Mouse (Mus musculus) intestine, embryonic 15.5 days (tissue): ENCODE results near the gene Zmynd10. TPM values are rescaled to one million over a fixed set of nuclear protein-coding genes. Genes with fewer than 3 reads are reported as not detected.

Source experiments
- ATAC-seq: fragments of 200-750 bp; cut with Nextera tagmentation; 2 replicates; pipeline ENCODE4 v1.8.0; 2017; ENCODE audit warnings: moderate TSS enrichment, moderate library complexity
- H3K27ac ChIP-seq: fragments of 300-500 bp; sonication (generic); 2 replicates; pipeline ENCODE4 v1.5.1; 2015; ENCODE audit warnings: mild to moderate bottlenecking, inconsistent platforms
- H3K27me3 ChIP-seq: fragments of 300-500 bp; sonication (generic); replicated peaks from 2 replicates; pipeline ENCODE4 v1.6.1; 2015; ENCODE audit warnings: inconsistent platforms
- H3K36me3 ChIP-seq: fragments of 300-500 bp; sonication (generic); 2 replicates; pipeline ENCODE4 v1.6.1; 2015; ENCODE audit warnings: inconsistent platforms
- H3K4me1 ChIP-seq: fragments of 300-500 bp; sonication (generic); replicated peaks from 2 replicates; pipeline ENCODE4 v1.6.1; 2015; ENCODE audit warnings: inconsistent platforms
- H3K4me2 ChIP-seq: fragments of 300-500 bp; sonication (generic); replicated peaks from 2 replicates; pipeline ENCODE4 v1.6.1; 2015; ENCODE audit warnings: mild to moderate bottlenecking, inconsistent platforms
- H3K4me3 ChIP-seq: fragments of 300-500 bp; sonication (generic); replicated peaks from 2 replicates; pipeline ENCODE4 v1.5.1; 2015; ENCODE audit warnings: inconsistent platforms
- H3K9ac ChIP-seq: fragments of 300-500 bp; sonication (generic); 2 replicates; pipeline ENCODE4 v1.6.1; 2015; ENCODE audit warnings: inconsistent platforms
- H3K9me3 ChIP-seq: fragments of 300-500 bp; sonication (generic); 2 replicates; pipeline ENCODE4 v1.6.1; 2016; ENCODE audit warnings: inconsistent platforms
- WGBS: fragments of 180-500 bp; shearing (Covaris S2); methylation state at CpG from one replicate; pipeline ENCODE4 v1.1.7; 2015; 5-methylcytosine and 5-hydroxymethylcytosine counted together
- polyA plus RNA-seq: library from polyadenylated mRNA; unstranded; fragments of >200 nt; fragmentation: Nextera tagmentation; extraction: Ambion mirVana; gene quantifications from 2 replicates; pipeline ENCODE4 v1.2.1, GENCODE M21; 2015

Gene Zmynd10
- 0.67 and 0.68 TPM in 2 replicates for polyA plus RNA-seq

DNA sequence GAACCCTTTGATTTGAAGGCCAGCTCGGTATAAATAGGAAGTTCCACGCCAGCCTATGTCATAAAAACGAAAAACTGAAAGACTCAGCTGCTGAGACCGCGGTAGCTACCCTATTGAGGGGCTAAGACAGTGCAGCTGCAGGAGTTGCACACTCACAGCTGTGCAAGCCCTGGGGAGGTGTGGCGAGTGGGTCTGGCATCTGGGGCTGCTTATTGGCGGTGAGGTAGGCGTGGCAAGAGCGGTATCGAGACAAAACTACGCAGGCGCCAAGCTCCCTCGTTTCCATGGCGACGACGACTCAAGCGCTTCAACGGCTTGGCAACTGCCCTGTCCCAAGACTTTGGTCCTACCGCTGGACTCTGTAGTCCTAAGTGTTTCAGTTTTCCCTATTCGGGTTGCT is at the start of gene Zmynd10:
TSS of gene Zmynd10 (plus strand) at position 273 of the 400 bp plus-strand sequence.
- peaks cover 36% of the 10 kb centered on the region for H3K4me1 ChIP-seq
- peak within 1 kb of the TSS; percentile 53 for H3K4me2 ChIP-seq
- H3K9me3 ChIP-seq = no peaks in the 10 kb centered on the region
- peak within 1 kb of the TSS; percentile 16; the same call in 1 of the 2 replicates for H3K4me3 ChIP-seq
- H3K9ac ChIP-seq = no peak within 1 kb of the TSS
- no peak within 1 kb of the TSS; the same call in 1 of the 2 replicates for H3K27ac ChIP-seq
- peak; percentile 48 for ATAC-seq
- peaks cover 4% of the 10 kb centered on the region; the same call in 1 of the 2 replicates for H3K36me3 ChIP-seq
- H3K27me3 ChIP-seq = no peaks in the 10 kb centered on the region
- 2% methylated on average over 20 of the region's 20 CpGs for WGBS

DNA sequence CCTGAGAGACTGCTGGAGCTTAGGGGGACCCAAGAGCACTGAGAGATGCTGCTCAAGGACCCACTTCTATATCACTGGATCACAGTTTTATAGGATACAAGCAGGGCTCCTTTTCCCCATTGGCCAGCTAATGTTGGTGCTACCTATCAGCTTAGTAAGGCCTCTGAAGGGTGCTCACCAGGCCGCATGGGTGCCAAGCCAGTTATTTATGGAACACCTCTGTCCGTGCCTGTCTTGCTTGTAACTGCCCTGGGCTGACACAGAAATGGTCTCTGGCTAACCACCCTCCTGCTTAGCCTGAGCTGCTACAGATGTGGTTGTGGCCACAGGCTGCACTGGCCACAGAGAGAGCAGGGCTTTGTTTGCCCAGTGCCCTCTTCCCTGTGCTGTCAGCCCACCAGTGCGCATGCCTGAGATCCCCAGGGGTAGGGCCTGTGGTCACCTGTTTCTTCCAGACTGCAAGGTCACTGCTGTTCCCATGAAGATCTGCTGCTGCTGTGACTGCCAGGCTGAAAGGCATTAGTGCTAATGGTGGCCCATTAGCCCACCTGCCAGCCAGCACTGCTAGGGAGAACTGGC is 46.3 kb upstream of the Zmynd10 start:
- no peak for ATAC-seq
- Histone ChIP-seq H3K9me3 (no peaks in the 10 kb centered on the region), H3K9ac (no peak overlapping the region), H3K4me3 (no peak overlapping the region), H3K4me2 (no peak overlapping the region), H3K4me1 (no peaks in the 10 kb centered on the region), H3K27ac (no peak overlapping the region), H3K36me3 (no peaks in the 10 kb centered on the region), H3K27me3 (no peaks in the 10 kb centered on the region; the same call in 1 of the 2 replicates)
- 73% methylated on average over 3 of the region's 3 CpGs for WGBS

DNA sequence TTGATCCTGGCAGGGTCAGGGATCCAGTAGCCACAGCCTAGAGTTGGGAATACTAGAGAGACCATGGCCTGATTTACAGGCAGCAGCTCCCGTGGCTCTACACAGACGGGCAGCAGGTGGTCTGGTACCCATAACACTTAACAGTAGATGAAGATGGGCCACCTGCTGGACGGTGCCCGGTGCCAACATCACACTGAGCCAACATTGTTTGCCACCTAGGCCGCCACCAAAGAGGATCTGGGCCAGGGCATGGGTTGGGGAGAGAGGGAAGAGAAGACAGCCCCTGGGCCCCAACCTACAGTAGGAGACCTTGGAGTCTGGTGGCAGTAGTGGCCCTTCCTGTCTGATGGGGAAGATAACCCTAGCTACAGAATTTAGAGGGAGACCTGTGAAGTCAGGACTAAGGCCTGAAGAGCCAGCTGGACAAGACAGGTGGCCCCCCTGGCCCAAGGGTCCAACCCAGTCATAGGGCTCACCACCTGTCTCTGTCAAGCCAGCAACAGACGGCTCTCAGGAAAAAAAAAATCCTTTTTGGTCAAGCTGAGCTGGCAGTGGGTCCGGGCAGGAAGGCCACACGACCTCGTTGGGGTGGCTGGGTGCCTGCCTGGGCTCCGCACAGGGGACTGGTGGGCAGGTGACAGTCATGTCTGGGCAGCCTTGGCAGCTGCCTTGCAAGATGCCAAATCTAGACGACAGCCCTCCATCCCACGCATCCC is 44.8 kb upstream of the Zmynd10 start:
- no peaks in the 10 kb centered on the region for H3K4me1 ChIP-seq
- 82% methylated on average over 12 of the region's 12 CpGs for WGBS
- ATAC-seq = no peak

GRCm38 (mm10) chr9:107504662-107505537 is 42.2 kb upstream of the Zmynd10 start:
- H3K9ac ChIP-seq = no peak overlapping the region
- H3K27me3 ChIP-seq = peaks cover 3% of the 10 kb centered on the region; the same call in 1 of the 2 replicates
- H3K4me2 ChIP-seq = no peak overlapping the region
- no peaks in the 10 kb centered on the region for H3K36me3 ChIP-seq
- no peaks in the 10 kb centered on the region for H3K4me1 ChIP-seq
- no peak overlapping the region for H3K27ac ChIP-seq
- H3K4me3 ChIP-seq = no peak overlapping the region
- ATAC-seq = no peak
- WGBS = 82% methylated on average over 19 of the region's 19 CpGs
- no peaks in the 10 kb centered on the region for H3K9me3 ChIP-seq

More for the DNA sequence above, 44.8 kb upstream of the Zmynd10 start:
- H3K27me3 ChIP-seq = no peaks in the 10 kb centered on the region; the same call in 1 of the 2 replicates
- H3K36me3 ChIP-seq = no peaks in the 10 kb centered on the region
- H3K9ac ChIP-seq = no peak overlapping the region
- H3K27ac ChIP-seq = no peak overlapping the region
- H3K4me2 ChIP-seq = no peak overlapping the region
- no peak overlapping the region for H3K4me3 ChIP-seq
- H3K9me3 ChIP-seq = no peaks in the 10 kb centered on the region

DNA sequence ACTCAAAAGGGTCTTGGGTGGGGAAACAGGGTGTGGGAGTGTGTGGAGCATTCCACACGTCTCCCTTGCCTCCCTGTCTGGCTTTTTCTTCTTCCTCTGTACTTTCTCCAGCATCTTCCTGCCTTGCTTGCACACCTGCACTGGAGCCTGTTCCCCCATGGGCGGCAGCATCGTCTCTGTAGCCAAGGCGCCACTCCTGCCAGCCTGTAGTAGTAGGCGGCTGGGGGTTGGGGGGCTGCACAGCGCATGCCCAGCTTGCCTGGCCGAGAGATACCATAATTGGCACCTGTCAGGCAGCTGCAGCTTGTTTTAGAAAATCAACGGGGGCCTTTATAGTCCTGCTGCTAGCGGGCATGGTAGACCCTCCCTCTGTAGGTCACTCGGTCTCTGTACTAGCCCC is 38.8 kb upstream of the Zmynd10 start:
- WGBS = 51% methylated on average over 10 of the region's 10 CpGs
- H3K36me3 ChIP-seq = no peaks in the 10 kb centered on the region
- H3K9ac ChIP-seq = no peak overlapping the region
- no peak overlapping the region for H3K27ac ChIP-seq
- H3K4me2 ChIP-seq = no peak overlapping the region
- no peak overlapping the region for H3K4me3 ChIP-seq
- no peaks in the 10 kb centered on the region for H3K9me3 ChIP-seq
- H3K4me1 ChIP-seq = no peaks in the 10 kb centered on the region
- H3K27me3 ChIP-seq = 0 out of 2 replicates have a peak, but pooled peaks cover 3% of the 10 kb centered on the region
- no peak for ATAC-seq

DNA sequence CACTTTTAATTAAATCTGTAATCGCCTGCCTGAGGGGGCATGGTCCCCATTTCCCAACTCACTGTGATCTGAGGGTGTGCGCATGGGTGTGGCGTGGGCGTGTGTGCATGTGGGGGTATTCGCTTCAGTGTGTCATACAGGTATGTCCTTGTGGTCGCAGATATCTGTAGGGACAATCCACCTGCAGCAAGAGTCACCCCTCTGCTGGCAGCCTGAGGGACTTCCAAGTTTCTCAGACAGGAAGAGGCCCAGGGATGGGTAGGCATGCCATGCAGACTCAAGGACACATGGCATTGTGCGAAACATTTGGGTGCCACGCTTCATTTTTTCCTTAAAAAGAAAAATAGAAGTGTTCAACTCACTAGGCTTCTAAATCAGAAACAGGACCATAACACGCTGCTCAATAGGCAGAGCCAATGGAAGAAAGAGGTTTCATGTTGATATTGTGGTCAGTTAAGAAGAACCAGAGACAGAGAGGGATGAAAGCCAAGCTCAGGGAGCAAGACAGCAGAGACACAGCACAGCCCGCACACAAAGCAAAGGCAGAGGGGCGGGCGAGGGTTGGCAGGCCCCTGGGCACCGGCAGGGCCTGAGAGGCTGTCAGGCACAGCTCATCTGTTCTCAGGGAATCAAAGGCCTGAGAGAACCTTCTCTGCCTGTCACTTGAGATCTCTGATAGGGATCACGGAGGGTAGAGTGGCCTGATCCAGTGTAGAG is 36.6 kb upstream of the Zmynd10 start:
- Histone ChIP-seq H3K36me3 (no peaks in the 10 kb centered on the region), H3K27me3 (0 out of 2 replicates have a peak, but pooled peaks cover 3% of the 10 kb centered on the region), H3K4me1 (no peaks in the 10 kb centered on the region), H3K27ac (no peak overlapping the region), H3K4me2 (no peak overlapping the region), H3K9ac (no peak overlapping the region), H3K4me3 (no peak overlapping the region), H3K9me3 (no peaks in the 10 kb centered on the region)
- WGBS = 82% methylated on average over 14 of the region's 14 CpGs
- no peak for ATAC-seq

DNA sequence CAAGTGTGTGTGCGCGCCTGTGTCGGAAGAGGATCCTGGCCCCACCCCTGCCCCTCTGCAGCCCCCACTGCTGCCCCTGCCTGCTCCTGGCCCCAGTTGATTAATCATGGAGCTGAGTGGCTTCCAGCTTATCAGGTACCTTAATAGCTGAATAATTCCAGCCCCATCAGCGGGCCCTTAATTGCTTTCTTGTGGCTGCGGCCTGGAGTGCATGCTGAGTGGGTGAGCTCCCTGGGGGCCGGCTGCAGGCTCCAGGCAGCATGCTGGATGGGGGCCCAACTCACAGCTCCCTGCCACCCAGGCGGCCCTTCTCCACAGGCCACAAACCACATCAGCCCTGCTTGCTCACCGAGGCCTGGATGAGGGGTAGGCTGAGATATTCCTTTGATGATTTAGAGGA is 35.7 kb upstream of the Zmynd10 start:
- H3K27me3 ChIP-seq = 0 out of 2 replicates have a peak, but pooled peaks cover 3% of the 10 kb centered on the region
- 53% methylated on average over 8 of the region's 8 CpGs for WGBS
- no peak overlapping the region for H3K4me3 ChIP-seq
- no peak overlapping the region for H3K9ac ChIP-seq
- no peak overlapping the region for H3K4me2 ChIP-seq
- H3K9me3 ChIP-seq = no peaks in the 10 kb centered on the region
- H3K4me1 ChIP-seq = no peaks in the 10 kb centered on the region
- H3K36me3 ChIP-seq = no peaks in the 10 kb centered on the region
- H3K27ac ChIP-seq = no peak overlapping the region
- ATAC-seq = no peak

- no peak overlapping the region for H3K4me3 ChIP-seq
- H3K9me3 ChIP-seq = no peaks in the 10 kb centered on the region
- no peak overlapping the region for H3K4me2 ChIP-seq
- 82% methylated on average over 16 of the region's 16 CpGs for WGBS
- H3K9ac ChIP-seq = no peak overlapping the region
- H3K4me1 ChIP-seq = no peaks in the 10 kb centered on the region
- H3K36me3 ChIP-seq = no peaks in the 10 kb centered on the region
- H3K27me3 ChIP-seq = 0 out of 2 replicates have a peak, but pooled peaks cover 3% of the 10 kb centered on the region
- H3K27ac ChIP-seq = no peak overlapping the region
- ATAC-seq = no peak
These were observed 34.8 kb upstream of the Zmynd10 start for GRCm38 (mm10) chr9:107512326-107512725.

DNA sequence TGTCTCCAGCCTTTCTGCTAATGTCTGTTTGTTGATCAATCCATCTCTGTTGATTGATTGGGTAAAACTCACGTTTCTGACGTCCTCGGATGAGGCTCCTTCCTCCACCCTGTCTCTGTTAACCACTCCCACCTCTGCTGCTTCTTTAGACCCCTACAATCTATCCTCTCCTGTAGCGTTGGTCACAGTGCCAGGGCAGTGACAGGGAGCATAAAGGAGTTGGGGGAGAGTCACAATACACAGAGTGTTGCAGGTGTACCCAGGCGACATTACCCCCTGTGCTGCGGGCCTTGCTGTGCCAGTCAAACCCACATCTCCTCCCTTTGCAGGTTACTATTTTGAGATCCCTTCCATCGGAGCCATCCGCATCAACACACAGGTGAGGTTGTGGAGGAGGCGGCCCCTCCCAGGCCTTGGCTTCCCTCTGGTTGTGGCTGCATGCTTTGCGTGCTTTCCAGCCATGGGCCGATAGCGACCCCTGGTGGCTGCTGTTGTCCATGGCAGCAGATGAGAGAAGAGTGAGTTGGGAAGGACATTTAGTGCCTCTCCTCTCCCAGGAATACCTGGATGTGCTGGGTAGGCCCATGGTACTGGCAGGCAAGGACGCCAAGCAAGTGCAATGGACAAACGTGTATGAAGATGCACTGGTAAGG is 32.7 kb upstream of the Zmynd10 start:
- H3K9me3 ChIP-seq = no peaks in the 10 kb centered on the region
- WGBS = 17% methylated on average over 14 of the region's 14 CpGs
- no peak overlapping the region for H3K9ac ChIP-seq
- H3K36me3 ChIP-seq = no peaks in the 10 kb centered on the region
- no peak overlapping the region for H3K27ac ChIP-seq
- no peak overlapping the region for H3K4me3 ChIP-seq
- no peak overlapping the region for H3K4me2 ChIP-seq
- H3K27me3 ChIP-seq = no peaks in the 10 kb centered on the region
- peak; percentile 64 for ATAC-seq
- H3K4me1 ChIP-seq = no peaks in the 10 kb centered on the region

GRCm38 (mm10) chr9:107520331-107520730 is 26.8 kb upstream of the Zmynd10 start:
- Histone ChIP-seq H3K9ac (no peak overlapping the region), H3K27me3 (peaks cover 4% of the 10 kb centered on the region; the same call in 1 of the 2 replicates), H3K4me2 (no peak overlapping the region), H3K27ac (no peak overlapping the region), H3K4me3 (no peak overlapping the region), H3K9me3 (no peaks in the 10 kb centered on the region), H3K36me3 (no peaks in the 10 kb centered on the region), H3K4me1 (peaks cover 21% of the 10 kb centered on the region)
- no peak for ATAC-seq
- 75% methylated on average over 6 of the region's 6 CpGs for WGBS

DNA sequence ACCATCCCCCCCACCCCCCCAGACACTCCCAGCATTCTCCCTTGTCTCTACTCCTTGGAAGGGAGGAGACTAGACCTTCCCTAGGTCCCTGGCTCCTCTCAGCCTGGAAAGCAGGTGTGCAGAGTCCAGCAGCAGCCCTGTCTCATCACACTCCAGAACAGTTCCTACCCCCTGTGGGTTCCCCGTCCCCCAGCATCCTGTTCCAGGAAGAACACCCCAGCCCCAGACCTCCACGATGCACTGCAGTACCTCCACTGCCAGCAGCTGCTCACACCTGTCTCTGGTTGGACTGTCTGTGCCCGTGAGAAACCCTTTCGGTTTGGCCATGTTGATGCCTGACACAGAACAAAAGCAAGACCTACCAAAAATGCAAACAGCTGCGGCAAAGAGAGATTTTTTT is 25.9 kb upstream of the Zmynd10 start:
- no peak overlapping the region for H3K9ac ChIP-seq
- H3K4me1 ChIP-seq = peaks cover 22% of the 10 kb centered on the region
- ATAC-seq = no peak
- no peaks in the 10 kb centered on the region for H3K9me3 ChIP-seq
- WGBS = 38% methylated on average over 5 of the region's 5 CpGs
- H3K27ac ChIP-seq = no peak overlapping the region; the same call in 1 of the 2 replicates
- no peak overlapping the region for H3K4me3 ChIP-seq
- H3K36me3 ChIP-seq = no peaks in the 10 kb centered on the region
- H3K4me2 ChIP-seq = peak overlapping the region; percentile 62
- peaks cover 4% of the 10 kb centered on the region; the same call in 1 of the 2 replicates for H3K27me3 ChIP-seq
